Mouse (Mus musculus): Measurements from ENCODE around the gene Rpl35. TPM values are rescaled to one million over a fixed set of nuclear protein-coding genes. Genes with fewer than 3 reads are reported as not detected.

Rpl35 gene
- polyA plus RNA-seq, 1 experiment from 2014 or later = 1,005 TPM

DNA sequence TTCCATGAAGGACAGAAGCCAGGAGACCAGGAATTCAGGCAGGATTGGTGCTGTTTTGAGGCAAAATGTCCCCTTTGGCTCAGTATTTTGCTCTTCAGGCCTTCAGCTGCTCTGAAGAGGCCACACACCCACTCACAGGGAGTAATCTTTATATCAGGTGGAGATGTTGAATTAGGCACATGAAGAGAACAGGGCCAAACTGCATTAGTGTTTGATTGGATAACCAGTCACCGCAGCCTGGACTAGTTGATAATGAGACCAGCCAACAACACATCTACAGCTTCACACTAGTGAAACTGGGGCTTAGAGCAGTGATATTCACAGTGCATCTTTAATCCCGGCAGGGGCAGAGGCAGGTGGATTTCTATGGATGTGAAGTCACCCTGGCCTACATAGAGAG lies 16.5 kb downstream of the Rpl35 start:
- Histone ChIP-seq H3K27ac (replicated peaks) (no peak overlapping the region), H3K27me3 (ENCODE audit: low read depth, poor library complexity, severe bottlenecking) (no peaks in the 10 kb centered on the region), H3K9me3 (replicated peaks) (peaks cover 4% of the 10 kb centered on the region; the same call in 1 of the 2 replicates), H3K4me1 (no peaks in the 10 kb centered on the region), H3K36me3 (no peaks in the 10 kb centered on the region), H3K4me3 (no peak overlapping the region)
- no peak for DNase-seq (ENCODE audit: low spot score)
- WGBS = 87% methylated on average over 2 of the region's 2 CpGs

DNA sequence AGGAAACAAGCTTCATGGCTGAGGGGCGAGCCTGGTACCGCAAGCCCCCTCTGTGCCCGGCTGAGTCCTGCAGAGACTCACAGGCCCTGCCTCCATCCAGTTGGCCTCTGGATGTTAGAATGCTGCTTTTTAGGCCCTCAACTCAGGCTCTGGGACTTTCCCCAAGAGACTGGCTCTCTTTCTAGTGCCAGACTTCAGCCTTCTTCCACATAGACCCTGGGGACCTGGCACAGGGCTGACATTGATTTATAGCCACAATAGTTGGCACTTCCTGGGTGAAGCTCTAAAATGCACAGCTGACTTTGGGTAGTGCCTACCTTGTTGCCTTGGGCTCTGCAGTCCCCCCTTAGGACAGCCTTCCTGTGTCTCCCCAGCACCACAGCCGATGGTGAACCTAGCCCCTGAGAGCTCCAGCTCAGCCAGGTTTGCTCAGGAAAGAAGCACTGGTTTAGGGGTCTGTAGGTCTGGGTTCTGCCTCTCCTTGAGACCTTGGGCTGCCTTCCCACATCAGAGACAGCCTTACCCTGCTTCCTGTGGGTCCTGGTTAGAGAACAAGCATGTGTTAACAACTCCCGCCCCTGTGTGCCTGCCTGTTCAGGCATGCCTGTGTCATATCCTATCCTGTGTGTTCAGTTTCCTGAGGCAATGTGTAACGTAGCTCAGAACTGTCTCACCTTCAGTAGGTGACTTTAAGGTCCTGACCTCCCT lies 17.5 kb downstream of the Rpl35 start:
- Histone ChIP-seq H3K27ac (replicated peaks) (no peak overlapping the region), H3K9me3 (replicated peaks) (peaks cover 9% of the 10 kb centered on the region; the same call in 1 of the 2 replicates), H3K4me3 (no peak overlapping the region), H3K36me3 (no peaks in the 10 kb centered on the region), H3K27me3 (ENCODE audit: low read depth, poor library complexity, severe bottlenecking) (no peaks in the 10 kb centered on the region), H3K4me1 (no peaks in the 10 kb centered on the region)
- DNase-seq (ENCODE audit: low spot score) = no peak
- 92% methylated on average over 6 of the region's 6 CpGs for WGBS

DNA sequence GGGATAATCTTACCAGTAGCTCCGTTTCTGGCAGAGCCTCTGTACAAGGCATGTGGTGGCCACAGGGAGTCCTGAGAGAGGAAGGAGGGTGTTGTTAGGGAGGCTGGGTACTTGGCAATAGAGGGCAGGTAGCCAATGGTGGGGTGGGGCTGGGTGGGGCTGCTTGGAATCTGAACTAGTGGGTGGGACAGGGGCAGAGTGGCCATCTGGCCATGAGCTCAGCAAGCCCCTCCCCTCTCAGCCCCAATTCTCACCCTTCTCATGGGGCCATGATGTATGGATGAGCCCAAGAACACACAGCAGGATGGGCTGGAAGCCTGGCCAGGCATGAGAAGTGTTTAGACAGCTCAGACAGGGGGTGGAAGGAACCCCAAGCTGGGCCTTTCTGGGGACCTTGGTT lies 18.1 kb downstream of the Rpl35 start:
- H3K9me3 ChIP-seq (replicated peaks) = peaks cover 9% of the 10 kb centered on the region; the same call in 1 of the 2 replicates
- 70% methylated on average over 1 of the region's 1 CpGs for WGBS
- H3K4me1 ChIP-seq = no peaks in the 10 kb centered on the region
- H3K27ac ChIP-seq (replicated peaks) = no peak overlapping the region
- no peak for DNase-seq (ENCODE audit: low spot score)
- H3K36me3 ChIP-seq = no peaks in the 10 kb centered on the region
- H3K27me3 ChIP-seq (ENCODE audit: low read depth, poor library complexity, severe bottlenecking) = no peaks in the 10 kb centered on the region
- no peak overlapping the region for H3K4me3 ChIP-seq

DNA sequence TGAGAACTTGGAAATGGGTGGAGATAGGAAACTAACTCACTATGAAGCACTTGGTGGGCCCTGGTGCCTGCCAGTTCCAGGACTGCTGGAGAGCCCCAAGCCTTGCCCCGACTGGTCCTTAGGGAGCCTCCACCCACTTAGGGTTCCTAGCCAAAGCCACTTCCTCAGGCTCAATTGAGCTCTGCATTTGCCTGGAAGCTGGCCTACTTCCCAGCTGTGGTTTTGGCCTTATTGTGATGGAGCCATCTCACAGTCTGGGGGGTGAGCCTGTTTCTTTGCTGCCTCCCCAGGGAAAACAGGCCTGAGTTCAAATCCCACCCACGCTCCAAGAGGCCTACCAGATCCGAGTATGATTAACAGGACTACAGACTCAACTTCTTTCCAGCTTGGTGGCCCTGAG lies 18.8 kb downstream of the Rpl35 start:
- no peaks in the 10 kb centered on the region for H3K4me1 ChIP-seq
- H3K4me3 ChIP-seq = no peak overlapping the region
- no peaks in the 10 kb centered on the region for H3K27me3 ChIP-seq (ENCODE audit: low read depth, poor library complexity, severe bottlenecking)
- 92% methylated on average over 3 of the region's 3 CpGs for WGBS
- H3K9me3 ChIP-seq (replicated peaks) = peaks cover 9% of the 10 kb centered on the region; the same call in 1 of the 2 replicates
- no peak for DNase-seq (ENCODE audit: low spot score)
- H3K36me3 ChIP-seq = no peaks in the 10 kb centered on the region
- H3K27ac ChIP-seq (replicated peaks) = no peak overlapping the region

DNA sequence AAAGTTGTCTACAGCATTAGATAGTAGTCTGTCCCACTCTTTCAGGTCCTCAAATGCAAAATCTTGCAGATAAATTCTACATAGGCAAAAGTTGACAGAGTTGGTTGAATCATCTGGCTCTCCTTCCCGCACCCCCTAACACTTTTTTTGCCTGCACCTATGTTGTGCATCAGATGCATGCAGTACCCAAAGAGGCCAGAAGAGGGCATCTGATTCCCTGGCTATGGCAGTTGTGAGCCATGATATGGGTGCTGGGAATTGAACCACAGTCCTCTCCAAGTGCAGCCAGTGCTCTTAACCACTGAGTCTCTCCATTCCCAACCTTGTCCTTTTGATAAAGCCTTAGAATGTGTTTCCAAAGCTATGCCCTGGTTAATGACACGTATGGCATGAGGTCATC lies 22.0 kb downstream of the Rpl35 start:
- Histone ChIP-seq H3K4me3 (no peak overlapping the region), H3K9me3 (replicated peaks) (peaks cover 9% of the 10 kb centered on the region; the same call in 1 of the 2 replicates), H3K36me3 (no peaks in the 10 kb centered on the region), H3K27me3 (ENCODE audit: low read depth, poor library complexity, severe bottlenecking) (no peaks in the 10 kb centered on the region), H3K27ac (replicated peaks) (no peak overlapping the region), H3K4me1 (no peaks in the 10 kb centered on the region)
- WGBS = 97% methylated on average over 2 of the region's 2 CpGs
- no peak for DNase-seq (ENCODE audit: low spot score)

DNA sequence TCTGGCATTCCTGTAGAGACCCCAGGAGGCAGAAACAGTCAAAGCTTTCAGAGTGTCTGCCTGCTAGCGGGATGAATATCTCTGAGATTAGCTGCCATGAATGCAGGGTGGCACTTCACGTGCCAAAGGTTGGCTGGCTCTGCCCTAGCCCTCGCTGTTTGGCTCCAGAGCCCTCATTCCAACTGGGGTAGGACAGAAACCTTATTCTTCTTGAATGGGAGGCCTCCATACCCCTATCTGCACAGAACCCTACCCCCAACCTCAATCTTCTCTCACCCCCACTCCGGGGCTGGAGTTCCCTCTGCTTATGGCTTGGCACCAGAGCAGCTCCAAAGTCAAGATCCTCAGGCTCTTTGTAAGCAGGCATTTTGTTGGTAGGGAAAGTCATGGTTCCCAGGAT lies 27.6 kb downstream of the Rpl35 start:
- Histone ChIP-seq H3K4me1 (peaks cover 4% of the 10 kb centered on the region; the same call in 1 of the 2 replicates), H3K27ac (replicated peaks) (0 out of 2 replicates have a peak overlapping the region, but pooled peaks have one; percentile 17), H3K4me3 (no peak overlapping the region), H3K27me3 (ENCODE audit: low read depth, poor library complexity, severe bottlenecking) (no peaks in the 10 kb centered on the region), H3K9me3 (replicated peaks) (no peaks in the 10 kb centered on the region), H3K36me3 (no peaks in the 10 kb centered on the region)
- WGBS = 73% methylated on average over 4 of the region's 4 CpGs
- DNase-seq (ENCODE audit: low spot score) = no peak

DNA sequence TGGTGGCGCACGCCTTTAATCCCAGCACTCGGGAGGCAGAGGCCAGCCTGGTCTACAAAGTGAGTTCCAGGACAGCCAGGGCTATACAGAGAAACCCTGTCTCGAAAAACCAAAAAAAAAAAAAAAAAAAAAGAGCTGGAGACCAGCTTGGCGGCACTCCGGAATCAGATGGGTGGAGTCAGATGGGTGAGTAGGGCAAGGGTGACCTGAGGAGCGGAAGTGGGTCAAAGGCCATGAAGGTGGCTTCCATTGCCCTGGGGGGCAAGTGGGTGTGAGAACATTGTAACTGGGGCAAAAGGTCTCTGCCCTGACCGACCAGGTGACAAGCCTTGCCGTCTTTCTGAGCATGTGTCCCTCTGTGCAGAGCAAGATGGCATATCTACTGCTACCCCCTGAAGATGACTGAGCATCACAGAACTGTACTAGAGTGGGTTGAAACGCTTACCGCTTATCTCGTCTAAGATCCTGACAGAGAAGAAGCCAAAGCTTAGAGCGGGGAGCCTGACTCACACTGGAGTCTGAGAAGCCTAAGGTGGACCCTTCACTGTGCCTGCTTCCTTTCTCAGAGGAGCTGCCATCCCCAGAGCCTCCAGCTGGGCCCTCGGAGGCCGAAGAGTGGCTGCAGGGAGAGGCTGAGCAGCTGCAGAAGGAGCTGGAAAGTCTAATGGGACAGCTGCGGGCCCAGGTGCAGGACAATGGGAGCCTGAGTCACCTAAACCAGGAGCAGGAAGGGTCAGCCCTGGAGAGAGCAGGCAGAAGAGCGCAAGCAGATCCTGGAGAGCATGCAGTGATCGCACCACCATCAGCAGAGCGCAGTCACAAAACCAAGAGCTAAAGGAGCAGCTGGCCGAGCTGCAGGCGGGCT lies 29.3 kb downstream of the Rpl35 start:
- WGBS = 84% methylated on average over 21 of the region's 21 CpGs
- DNase-seq (ENCODE audit: low spot score) = no peak
- peaks cover 4% of the 10 kb centered on the region; the same call in 1 of the 2 replicates for H3K4me1 ChIP-seq
- no peaks in the 10 kb centered on the region for H3K36me3 ChIP-seq
- H3K27ac ChIP-seq (replicated peaks) = no peak overlapping the region
- no peak overlapping the region for H3K4me3 ChIP-seq
- no peaks in the 10 kb centered on the region for H3K27me3 ChIP-seq (ENCODE audit: low read depth, poor library complexity, severe bottlenecking)
- H3K9me3 ChIP-seq (replicated peaks) = no peaks in the 10 kb centered on the region

DNA sequence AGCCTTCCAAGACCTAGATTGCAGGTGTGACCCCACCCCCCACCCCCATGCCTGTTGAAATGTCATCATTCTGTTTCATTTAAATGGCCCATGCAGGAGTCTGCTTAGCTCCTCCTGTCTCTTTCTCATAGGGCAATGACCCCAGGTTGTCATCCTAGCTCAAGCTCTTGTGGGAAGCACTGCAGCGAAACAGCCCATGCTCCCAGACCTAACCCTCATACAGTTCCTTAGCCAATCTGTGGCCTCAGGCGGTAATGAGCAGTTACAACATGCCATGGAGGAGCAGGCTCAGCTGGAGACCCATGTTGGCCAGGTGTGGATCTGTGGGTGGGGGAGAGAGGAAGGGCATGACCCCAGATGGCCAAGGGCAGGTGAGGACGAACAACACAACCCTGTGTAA lies 30.2 kb downstream of the Rpl35 start:
- 86% methylated on average over 3 of the region's 3 CpGs for WGBS
- H3K27me3 ChIP-seq (ENCODE audit: low read depth, poor library complexity, severe bottlenecking) = no peaks in the 10 kb centered on the region
- no peak for DNase-seq (ENCODE audit: low spot score)

DNA sequence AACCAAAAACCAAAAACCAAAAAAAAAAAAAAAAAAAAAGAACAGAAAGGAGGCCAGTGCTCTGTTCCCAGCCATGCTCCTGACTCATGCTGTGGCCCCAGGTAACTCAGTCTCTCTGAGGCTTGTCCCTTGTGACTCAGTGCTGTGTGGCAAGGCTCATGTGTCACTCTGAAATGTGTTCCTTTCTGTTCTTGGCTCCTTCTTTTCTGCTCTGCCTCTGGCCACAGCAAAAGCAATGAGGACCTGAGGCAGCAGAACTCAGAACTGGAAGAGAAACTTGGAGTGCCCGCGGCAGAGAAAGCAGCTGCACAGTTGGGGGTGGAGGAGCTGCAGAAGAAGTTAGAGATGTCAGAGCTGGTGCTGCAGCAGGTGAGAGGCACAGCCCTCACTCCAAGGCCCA lies 31.3 kb downstream of the Rpl35 start:
- H3K4me1 ChIP-seq = peaks cover 4% of the 10 kb centered on the region; the same call in 1 of the 2 replicates
- H3K4me3 ChIP-seq = no peak overlapping the region
- no peak for DNase-seq (ENCODE audit: low spot score)
- H3K36me3 ChIP-seq = no peaks in the 10 kb centered on the region
- no peaks in the 10 kb centered on the region for H3K9me3 ChIP-seq (replicated peaks)
- H3K27ac ChIP-seq (replicated peaks) = no peak overlapping the region
- 48% methylated on average over 2 of the region's 2 CpGs for WGBS
- no peaks in the 10 kb centered on the region for H3K27me3 ChIP-seq (ENCODE audit: low read depth, poor library complexity, severe bottlenecking)

More for the DNA sequence above, 30.2 kb downstream of the Rpl35 start:
- no peak overlapping the region for H3K4me3 ChIP-seq
- peaks cover 4% of the 10 kb centered on the region; the same call in 1 of the 2 replicates for H3K4me1 ChIP-seq
- H3K36me3 ChIP-seq = no peaks in the 10 kb centered on the region
- no peak overlapping the region for H3K27ac ChIP-seq (replicated peaks)
- H3K9me3 ChIP-seq (replicated peaks) = no peaks in the 10 kb centered on the region

DNA sequence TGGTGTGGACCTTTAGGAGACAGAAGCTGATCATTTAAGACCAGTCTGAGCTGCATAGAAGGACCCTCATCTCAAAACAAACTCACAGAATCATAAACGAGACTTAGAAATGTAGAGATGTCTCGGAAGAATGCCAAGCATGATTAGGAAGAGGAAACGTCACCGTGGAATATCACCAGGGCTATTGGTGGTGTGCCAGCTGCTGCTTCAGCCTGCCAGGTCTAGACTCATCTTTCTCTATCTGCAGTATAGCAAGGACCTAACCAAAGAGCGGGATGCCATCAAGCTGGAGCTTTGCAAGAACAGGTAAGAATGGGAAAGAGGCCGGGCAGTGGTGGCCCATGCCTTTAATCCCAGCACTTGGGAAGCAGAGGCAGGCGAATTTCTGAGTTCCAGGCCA lies 31.7 kb downstream of the Rpl35 start:
- DNase-seq (ENCODE audit: low spot score) = no peak
- no peak overlapping the region for H3K27ac ChIP-seq (replicated peaks)
- H3K36me3 ChIP-seq = no peaks in the 10 kb centered on the region
- WGBS = 92% methylated on average over 7 of the region's 7 CpGs
- H3K4me3 ChIP-seq = no peak overlapping the region
- no peaks in the 10 kb centered on the region for H3K27me3 ChIP-seq (ENCODE audit: low read depth, poor library complexity, severe bottlenecking)
- peaks cover 4% of the 10 kb centered on the region; the same call in 1 of the 2 replicates for H3K4me1 ChIP-seq
- no peaks in the 10 kb centered on the region for H3K9me3 ChIP-seq (replicated peaks)

DNA sequence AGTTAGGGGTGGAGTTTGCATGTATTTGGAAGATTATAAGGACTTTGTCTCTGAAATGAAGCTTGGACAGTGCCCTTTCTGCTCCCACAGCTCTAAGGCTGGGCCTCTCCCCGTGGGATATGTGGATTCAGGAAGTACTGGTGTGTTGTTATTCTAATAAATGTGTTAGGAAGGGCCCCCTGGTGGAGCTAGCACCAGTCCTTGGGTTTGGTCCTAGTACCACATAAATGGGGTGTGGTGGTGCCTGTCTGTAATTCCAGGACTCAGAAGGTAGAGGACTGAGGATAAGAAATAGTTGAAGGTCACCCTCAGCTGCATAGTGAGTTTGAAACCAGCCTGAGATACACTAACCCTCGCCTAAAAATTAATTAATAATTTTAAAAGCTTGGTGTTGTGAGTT lies 32.2 kb downstream of the Rpl35 start:
- DNase-seq (ENCODE audit: low spot score) = no peak
- 44% methylated on average over 2 of the region's 2 CpGs for WGBS
- no peak overlapping the region for H3K27ac ChIP-seq (replicated peaks)
- peaks cover 4% of the 10 kb centered on the region; the same call in 1 of the 2 replicates for H3K4me1 ChIP-seq
- H3K27me3 ChIP-seq (ENCODE audit: low read depth, poor library complexity, severe bottlenecking) = no peaks in the 10 kb centered on the region
- H3K9me3 ChIP-seq (replicated peaks) = no peaks in the 10 kb centered on the region
- no peaks in the 10 kb centered on the region for H3K36me3 ChIP-seq
- H3K4me3 ChIP-seq = no peak overlapping the region

DNA sequence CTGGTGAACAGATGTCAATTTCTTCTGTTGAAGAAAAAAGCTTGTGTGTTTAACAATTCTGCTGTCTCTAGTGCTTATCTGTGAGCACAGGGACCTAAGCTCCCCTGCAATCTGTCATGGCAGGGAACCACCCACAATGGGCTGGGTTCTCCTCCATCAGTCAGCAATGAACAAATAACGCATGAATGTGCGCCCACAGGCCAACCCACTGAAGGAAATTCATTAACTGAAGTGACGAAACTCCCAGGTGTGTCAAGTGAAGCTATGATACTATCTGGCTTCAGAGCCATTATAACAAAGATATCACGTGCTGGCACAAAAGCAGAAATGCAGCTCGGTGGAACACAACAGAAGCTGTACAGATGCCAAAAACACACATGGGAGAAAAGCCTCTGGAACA lies 35.4 kb downstream of the Rpl35 start:
- no peaks in the 10 kb centered on the region for H3K4me1 ChIP-seq
- no peak overlapping the region for H3K27ac ChIP-seq (replicated peaks)
- no peak for DNase-seq (ENCODE audit: low spot score)
- H3K27me3 ChIP-seq (ENCODE audit: low read depth, poor library complexity, severe bottlenecking) = no peaks in the 10 kb centered on the region
- no peaks in the 10 kb centered on the region for H3K9me3 ChIP-seq (replicated peaks)
- no peak overlapping the region for H3K4me3 ChIP-seq
- 86% methylated on average over 5 of the region's 5 CpGs for WGBS
- no peaks in the 10 kb centered on the region for H3K36me3 ChIP-seq

DNA sequence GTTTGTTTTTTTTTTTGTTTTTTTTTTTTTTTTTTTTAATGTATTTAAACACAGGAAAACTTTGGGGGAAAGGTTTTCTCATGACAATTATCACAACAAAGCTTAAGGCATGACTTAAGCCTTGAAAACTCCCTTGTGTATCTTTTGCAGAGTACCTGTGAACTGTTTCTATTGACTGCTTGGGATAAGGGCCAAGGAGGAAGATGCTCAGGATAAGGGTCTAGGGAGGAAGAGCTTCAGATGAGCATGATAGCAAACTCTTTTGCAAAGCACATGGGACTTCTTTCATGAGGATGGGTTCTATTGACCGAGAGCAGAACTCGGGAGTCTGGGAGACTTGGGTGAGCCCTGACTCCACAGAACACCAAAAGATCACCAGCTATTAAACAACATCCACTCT lies 35.8 kb downstream of the Rpl35 start:
- Histone ChIP-seq H3K36me3 (no peaks in the 10 kb centered on the region), H3K4me1 (no peaks in the 10 kb centered on the region), H3K27me3 (ENCODE audit: low read depth, poor library complexity, severe bottlenecking) (no peaks in the 10 kb centered on the region), H3K4me3 (no peak overlapping the region), H3K9me3 (replicated peaks) (no peaks in the 10 kb centered on the region), H3K27ac (replicated peaks) (no peak overlapping the region)
- 84% methylated on average over 2 of the region's 2 CpGs for WGBS
- DNase-seq (ENCODE audit: low spot score) = no peak
